15 mouse cellular contexts compared by ENCODE assay signal in the genomic region with DNA sequence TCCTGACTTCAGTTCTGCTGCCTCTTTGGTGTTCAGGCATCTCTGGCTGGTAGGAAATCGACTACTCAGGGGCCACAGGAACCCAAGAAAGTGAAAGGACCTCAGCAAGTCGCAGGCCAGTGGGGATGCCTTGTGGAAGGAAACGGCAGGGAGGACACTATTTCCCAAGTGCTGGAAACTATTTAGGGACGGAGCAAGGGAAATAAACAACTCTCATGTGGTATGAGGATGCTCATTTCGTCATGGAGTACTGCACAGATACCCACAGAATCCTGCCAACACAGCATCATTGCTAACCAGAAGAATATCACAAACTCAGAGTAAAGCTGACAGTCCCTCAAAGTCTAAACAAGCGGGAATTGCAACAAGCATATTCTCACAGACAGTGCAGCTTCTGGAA. TPM values are rescaled to one million over a fixed set of nuclear protein-coding genes. Genes with fewer than 3 reads are reported as not detected.
DNase-seq lines count a peak whose midpoint lies in the region; ATAC-seq and TF ChIP-seq lines count a peak whose summit lies in the region.
"Had no signal": no experiment of that assay in that cellular context is flagged by ENCODE, and none has a peak within 500 bp of the region (broad histone marks: within the 10 kb centered on the region; RNA-seq: fewer than 3 reads in every experiment).

No protein-coding gene starts in this region.

- H3K4me3 ChIP-seq in kidney, adult 2 months (ENCODE audit: insufficient read depth, low read depth, low read length), result no peak overlapping the region
- no peak overlapping the region for H3K4me3 ChIP-seq in kidney, embryonic 14.5 days (ENCODE audit: low read length)
- H3K4me3 ChIP-seq in lung, postnatal 0 days (ENCODE audit: low read depth, low read length), result no peak overlapping the region
- no peak overlapping the region for H3K4me3 ChIP-seq in stomach, embryonic 15.5 days (replicated peaks)
- H3K4me3 ChIP-seq in forebrain, embryonic 13.5 days, result no peak overlapping the region
- H3K4me3 ChIP-seq: erythroblast, embryonic 14.5 days; limb, embryonic 13.5 days; midbrain, embryonic 12.5 days had no signal

- ATAC-seq in kidney, embryonic 14.5 days (ENCODE audit: low FRiP score, low TSS enrichment), result no peak
- ATAC-seq in lung, postnatal 0 days, result no peak
- no peak for ATAC-seq in stomach, embryonic 15.5 days (ENCODE audit: insufficient read depth, low FRiP score, low read depth)
- no peak for ATAC-seq in forebrain, embryonic 13.5 days

- whole genome bisulfite sequencing in kidney, adult 2 months, result 31% methylated on average over 6 of the region's 6 CpGs
- WGBS in kidney, embryonic 14.5 days, result 52% methylated on average over 6 of the region's 6 CpGs
- 25% methylated on average over 6 of the region's 6 CpGs for WGBS in lung, postnatal 0 days
- 35% methylated on average over 6 of the region's 6 CpGs for WGBS in stomach, embryonic 15.5 days
- WGBS in forebrain, embryonic 13.5 days, result 68% methylated on average over 6 of the region's 6 CpGs

- H3K9ac ChIP-seq in kidney, embryonic 14.5 days (ENCODE audit: low read depth, low read length), result no peak overlapping the region
- H3K9ac ChIP-seq in lung, postnatal 0 days (replicated peaks; ENCODE audit: low read depth), result no peak overlapping the region
- H3K9ac ChIP-seq in stomach, embryonic 15.5 days, result no peak overlapping the region
- H3K9ac ChIP-seq in forebrain, embryonic 13.5 days, result no peak overlapping the region
- H3K9ac ChIP-seq: limb, embryonic 13.5 days; midbrain, embryonic 12.5 days had no signal

- TF ChIP-seq EP300 in lung, postnatal 0 days (IDR thresholded peaks at IDR 0.05), result no peak

- no peaks in the 10 kb centered on the region for H3K9me3 ChIP-seq in kidney, embryonic 14.5 days (ENCODE audit: control insufficient read depth, low read length)
- H3K9me3 ChIP-seq in lung, postnatal 0 days (ENCODE audit: low read length), result no peaks in the 10 kb centered on the region
- H3K9me3 ChIP-seq in stomach, embryonic 15.5 days, result no peaks in the 10 kb centered on the region
- H3K9me3 ChIP-seq in forebrain, embryonic 13.5 days (replicated peaks), result no peaks in the 10 kb centered on the region
- H3K9me3 ChIP-seq: limb, embryonic 13.5 days; midbrain, embryonic 12.5 days had no signal

- peak; percentile 89 for DNase-seq in heart, adult 11 months
- DNase-seq in heart, postnatal 4 days, result no peak
- DNase-seq in kidney, adult 2 months, result peak; percentile 42
- peak; percentile 57 for DNase-seq in lung, postnatal 0 days (ENCODE audit: low spot score)
- DNase-seq in lung, adult 18-20 months, result no peak
- DNase-seq: adrenal gland, adult 2 months; embryo, embryonic 11 days; layer of hippocampus, postnatal 36 days; spleen, adult 18-20 months had no signal

- no peaks in the 10 kb centered on the region for H3K27me3 ChIP-seq in kidney, adult 2 months (replicated peaks; ENCODE audit: control insufficient read depth, insufficient read depth, low read length)
- H3K27me3 ChIP-seq in kidney, embryonic 14.5 days (ENCODE audit: control insufficient read depth, insufficient read depth, low read length), result peaks cover 21% of the 10 kb centered on the region
- 0 out of 2 replicates have a peak, but pooled peaks cover 9% of the 10 kb centered on the region for H3K27me3 ChIP-seq in lung, postnatal 0 days (replicated peaks; ENCODE audit: insufficient read depth, low read length)
- peaks cover 9% of the 10 kb centered on the region; the same call in 1 of the 2 replicates for H3K27me3 ChIP-seq in stomach, embryonic 15.5 days (replicated peaks)
- peaks cover 54% of the 10 kb centered on the region for H3K27me3 ChIP-seq in forebrain, embryonic 13.5 days

- H3K27ac ChIP-seq in kidney, adult 2 months (ENCODE audit: insufficient read depth, low read depth, low read length), result no peak overlapping the region
- no peak overlapping the region for H3K27ac ChIP-seq in kidney, embryonic 14.5 days (ENCODE audit: low read depth, low read length)
- H3K27ac ChIP-seq in lung, postnatal 0 days (ENCODE audit: low read length), result no peak overlapping the region
- H3K27ac ChIP-seq in stomach, embryonic 15.5 days, result no peak overlapping the region
- no peak overlapping the region for H3K27ac ChIP-seq in forebrain, embryonic 13.5 days
- H3K27ac ChIP-seq: limb, embryonic 13.5 days; midbrain, embryonic 12.5 days had no signal

- peaks cover 11% of the 10 kb centered on the region; the same call in 1 of the 2 replicates for H3K4me1 ChIP-seq in kidney, adult 2 months (ENCODE audit: control insufficient read depth, insufficient read depth, low read length)
- H3K4me1 ChIP-seq in kidney, embryonic 14.5 days (ENCODE audit: control insufficient read depth, insufficient read depth, low read length), result peaks cover 17% of the 10 kb centered on the region
- peaks cover 3% of the 10 kb centered on the region; the same call in 1 of the 2 replicates for H3K4me1 ChIP-seq in lung, postnatal 0 days (ENCODE audit: insufficient read depth, low read depth, low read length)
- peaks cover 28% of the 10 kb centered on the region for H3K4me1 ChIP-seq in stomach, embryonic 15.5 days
- H3K4me1 ChIP-seq in forebrain, embryonic 13.5 days, result peaks cover 26% of the 10 kb centered on the region; the same call in 1 of the 2 replicates

- H3K4me2 ChIP-seq in kidney, embryonic 14.5 days (replicated peaks; ENCODE audit: low read depth, low read length), result no peak overlapping the region
- no peak overlapping the region for H3K4me2 ChIP-seq in lung, postnatal 0 days (replicated peaks; ENCODE audit: low read depth, low read length)
- H3K4me2 ChIP-seq in stomach, embryonic 15.5 days, result peak overlapping the region; percentile 98; the same call in 1 of the 2 replicates
- H3K4me2 ChIP-seq in forebrain, embryonic 13.5 days, result no peak overlapping the region
- H3K4me2 ChIP-seq: limb, embryonic 13.5 days; midbrain, embryonic 12.5 days had no signal

- TF ChIP-seq CTCF in kidney, adult 2 months (conservative IDR thresholded peaks at IDR 0.05; ENCODE audit: insufficient read depth, insufficient read length, low read depth, low read length), result no peak
- no peak for TF ChIP-seq CTCF in lung, postnatal 0 days (IDR thresholded peaks at IDR 0.05)

- no peak for TF ChIP-seq POLR2A in kidney, adult 2 months (IDR thresholded peaks at IDR 0.05; ENCODE audit: low read depth, low read length)

- H3K36me3 ChIP-seq in kidney, adult 2 months (ENCODE audit: control insufficient read depth, insufficient read depth, low read length), result no peaks in the 10 kb centered on the region
- H3K36me3 ChIP-seq in kidney, embryonic 14.5 days (ENCODE audit: control insufficient read depth, insufficient read depth, low read length), result no peaks in the 10 kb centered on the region
- H3K36me3 ChIP-seq in lung, postnatal 0 days (ENCODE audit: insufficient read depth, low read length), result no peaks in the 10 kb centered on the region
- no peaks in the 10 kb centered on the region for H3K36me3 ChIP-seq in stomach, embryonic 15.5 days
- no peaks in the 10 kb centered on the region for H3K36me3 ChIP-seq in forebrain, embryonic 13.5 days (ENCODE audit: poor library complexity, severe bottlenecking)
- H3K36me3 ChIP-seq: limb, embryonic 13.5 days; midbrain, embryonic 12.5 days had no signal

RNA-seq across cellular contexts. Expression of gene Rassf5, which starts 2.1 kb away (rescaled TPM):
- total RNA-seq in heart, postnatal 4 days (2021), result 1 to 10 TPM; 4.4 to 4.5 TPM
- 3.8 and 5.7 TPM in 2 replicates for polyA plus RNA-seq in kidney, adult 2 months (2012; rRNA removed)
- 1.6 and 1.8 TPM in 2 replicates for polyA plus RNA-seq in kidney, embryonic 14.5 days (2014; fragmentation: Nextera tagmentation; extraction: Ambion mirVana)
- polyA plus RNA-seq in lung, postnatal 0 days (2015; fragmentation: Nextera tagmentation; extraction: Ambion mirVana), result 7.5 and 8.3 TPM in 2 replicates
- polyA plus RNA-seq in stomach, embryonic 15.5 days (2015; fragmentation: Nextera tagmentation; extraction: Ambion mirVana), result 4.5 and 5.7 TPM in 2 replicates
- 0.98 and 1.1 TPM in 2 replicates for polyA plus RNA-seq in forebrain, embryonic 13.5 days (2015; fragmentation: Nextera tagmentation; extraction: Ambion mirVana)
- polyA plus RNA-seq: erythroblast, embryonic 14.5 days had no signal

RNA-seq across cellular contexts. Expression of gene Ikbke, which starts 36.5 kb away (rescaled TPM):
- total RNA-seq in heart, postnatal 4 days (2021), result 1 to 10 TPM; 2.9 to 3.0 TPM
- polyA plus RNA-seq in kidney, adult 2 months (2012; rRNA removed), result 7.6 and 10.5 TPM in 2 replicates
- 2.9 TPM in 2 replicates for polyA plus RNA-seq in kidney, embryonic 14.5 days (2014; fragmentation: Nextera tagmentation; extraction: Ambion mirVana)
- 2.9 and 4.1 TPM in 2 replicates for polyA plus RNA-seq in lung, postnatal 0 days (2015; fragmentation: Nextera tagmentation; extraction: Ambion mirVana)
- polyA plus RNA-seq in stomach, embryonic 15.5 days (2015; fragmentation: Nextera tagmentation; extraction: Ambion mirVana), result 6.4 and 7.1 TPM in 2 replicates
- 0.21 and 0.39 TPM in 2 replicates for polyA plus RNA-seq in forebrain, embryonic 13.5 days (2015; fragmentation: Nextera tagmentation; extraction: Ambion mirVana)
- polyA plus RNA-seq: erythroblast, embryonic 14.5 days had no signal

Comparison
In these comparisons a context has a peak if more than half of its experiments do, and no peak if none do; other contexts are left out.
1. DNase-seq: peak in heart, adult 11 months (single experiment), kidney, adult 2 months (single experiment) and lung, postnatal 0 days (single experiment); none in heart, postnatal 4 days (single experiment) and lung, adult 18-20 months (0 of 2).